Mouse (Mus musculus) lung, embryonic 15.5 days (tissue): Measurements from ENCODE around the gene Apool. TPM values are rescaled to one million over a fixed set of nuclear protein-coding genes. Genes with fewer than 3 reads are reported as not detected.
"Not testable (repeated sequence)": the region's sequence is repeated elsewhere in the genome, so short reads cannot be mapped to it uniquely, and the experiment has no call there.

Source experiments
- ATAC-seq: fragments of 200-750 bp; cut with Nextera tagmentation; 2 replicates; pipeline ENCODE4 v1.8.0; 2017; ENCODE audit warnings: moderate number of reproducible peaks, borderline replicate concordance; ENCODE audit not compliant: low FRiP score, low TSS enrichment; ENCODE audit errors: extremely low read depth
- H3K27ac ChIP-seq: fragments of 300-500 bp; sonication (generic); 2 replicates; pipeline ENCODE4 v1.5.1; 2015; ENCODE audit warnings: moderate library complexity, mild to moderate bottlenecking, inconsistent platforms
- H3K27me3 ChIP-seq: fragments of 300-500 bp; sonication (generic); 2 replicates; pipeline ENCODE4 v1.6.1; 2015; ENCODE audit warnings: inconsistent platforms
- H3K36me3 ChIP-seq: fragments of 300-500 bp; sonication (generic); 2 replicates; pipeline ENCODE4 v1.6.1; 2015; ENCODE audit warnings: inconsistent platforms
- H3K4me1 ChIP-seq: fragments of 300-500 bp; sonication (generic); 2 replicates; pipeline ENCODE4 v1.6.1; 2015; ENCODE audit warnings: inconsistent platforms
- H3K4me2 ChIP-seq: fragments of 300-500 bp; sonication (generic); 2 replicates; pipeline ENCODE4 v1.6.1; 2015; ENCODE audit warnings: inconsistent platforms, mild to moderate bottlenecking, moderate library complexity
- H3K4me3 ChIP-seq: fragments of 300-500 bp; sonication (generic); 2 replicates; pipeline ENCODE4 v1.5.1; 2015; ENCODE audit warnings: mild to moderate bottlenecking, inconsistent platforms
- H3K9ac ChIP-seq: fragments of 300-500 bp; sonication (generic); 2 replicates; pipeline ENCODE4 v1.6.1; 2015; ENCODE audit warnings: inconsistent platforms
- H3K9me3 ChIP-seq: fragments of 300-500 bp; sonication (generic); 2 replicates; pipeline ENCODE4 v1.6.1; 2016; ENCODE audit warnings: inconsistent platforms
- WGBS: fragments of 180-500 bp; shearing (Covaris S2); methylation state at CpG from one replicate; pipeline ENCODE4 v1.1.7; 2015; 5-methylcytosine and 5-hydroxymethylcytosine counted together
- polyA plus RNA-seq: library from polyadenylated mRNA; unstranded; fragments of >200 nt; fragmentation: Nextera tagmentation; extraction: Ambion mirVana; gene quantifications from 2 replicates; pipeline ENCODE4 v1.2.1, GENCODE M21; 2015

Apool gene
- polyA plus RNA-seq, result 54.2 and 55.8 TPM in 2 replicates

GRCm38 (mm10) chrX:112310804-112311530 lies at the start of gene Apool:
Apool (plus strand) TSS chrX:112311334.
- Histone ChIP-seq H3K4me2 (peak within 1 kb of the TSS; percentile 49), H3K4me3 (peak within 1 kb of the TSS; percentile 58), H3K27ac (0 out of 2 replicates have a peak within 1 kb of the TSS, but pooled peaks have one; percentile 50), H3K36me3 (no peaks in the 10 kb centered on the region), H3K9me3 (no peaks in the 10 kb centered on the region), H3K4me1 (no peaks in the 10 kb centered on the region), H3K9ac (peak within 1 kb of the TSS; percentile 54), H3K27me3 (no peaks in the 10 kb centered on the region)
- 20% methylated on average over 18 of the region's 18 CpGs for WGBS
- peak; percentile 97 for ATAC-seq

- Histone ChIP-seq H3K27me3 (no peaks in the 10 kb centered on the region), H3K9me3 (no peaks in the 10 kb centered on the region), H3K4me1 (no peaks in the 10 kb centered on the region), H3K27ac (no peak overlapping the region), H3K9ac (no peak overlapping the region), H3K4me3 (no peak overlapping the region), H3K4me2 (no peak overlapping the region), H3K36me3 (no peaks in the 10 kb centered on the region)
- 70% methylated on average over 1 of the region's 1 CpGs for WGBS
- ATAC-seq, result no peak
Observed at GRCm38 (mm10) chrX:112273550-112273949, 37.6 kb upstream of the Apool start.

GRCm38 (mm10) chrX:112311531-112311887 lies 375 bp downstream of the Apool start:
- Histone ChIP-seq H3K9me3 (no peaks in the 10 kb centered on the region), H3K4me1 (no peaks in the 10 kb centered on the region), H3K36me3 (no peaks in the 10 kb centered on the region), H3K4me2 (peak overlapping the region; percentile 49), H3K27me3 (no peaks in the 10 kb centered on the region), H3K4me3 (peak overlapping the region; percentile 58), H3K27ac (0 out of 2 replicates have a peak overlapping the region, but pooled peaks have one; percentile 50), H3K9ac (peak overlapping the region; percentile 54)
- WGBS, result 9% methylated on average over 12 of the region's 12 CpGs
- ATAC-seq, result peak; percentile 69

- Histone ChIP-seq H3K27ac (no peak overlapping the region), H3K4me2 (peak overlapping the region; percentile 49), H3K27me3 (no peaks in the 10 kb centered on the region), H3K9ac (0 out of 2 replicates have a peak overlapping the region, but pooled peaks have one; percentile 54), H3K36me3 (no peaks in the 10 kb centered on the region), H3K4me3 (peak overlapping the region; percentile 58), H3K4me1 (no peaks in the 10 kb centered on the region), H3K9me3 (no peaks in the 10 kb centered on the region)
- no peak for ATAC-seq
- 48% methylated on average over 1 of the region's 1 CpGs for WGBS
Observed at GRCm38 (mm10) chrX:112312094-112312493, 960 bp downstream of the Apool start.

- no peaks in the 10 kb centered on the region for H3K4me1 ChIP-seq
- ATAC-seq, result no peak
- H3K27ac ChIP-seq, result no peak overlapping the region
- no peaks in the 10 kb centered on the region for H3K36me3 ChIP-seq
- no peaks in the 10 kb centered on the region for H3K27me3 ChIP-seq
- H3K4me3 ChIP-seq, result no peak overlapping the region
- no peak overlapping the region for H3K4me2 ChIP-seq
- H3K9me3 ChIP-seq, result no peaks in the 10 kb centered on the region
- H3K9ac ChIP-seq, result no peak overlapping the region
Observed at GRCm38 (mm10) chrX:112320273-112320672, 9.1 kb downstream of the Apool start.

- 53% methylated on average over 3 of the region's 3 CpGs for WGBS
Observed at GRCm38 (mm10) chrX:112339486-112339885, 28.4 kb downstream of the Apool start.

GRCm38 (mm10) chrX:112347467-112348394 lies 36.6 kb downstream of the Apool start:
- WGBS, result 71% methylated on average over 4 of the region's 4 CpGs
- H3K4me3 ChIP-seq, result no peak overlapping the region
- no peak for ATAC-seq
- no peak overlapping the region for H3K27ac ChIP-seq
- H3K9me3 ChIP-seq, result no peaks in the 10 kb centered on the region
- H3K36me3 ChIP-seq, result no peaks in the 10 kb centered on the region
- no peak overlapping the region for H3K4me2 ChIP-seq
- no peak overlapping the region for H3K9ac ChIP-seq
- H3K4me1 ChIP-seq, result no peaks in the 10 kb centered on the region
- no peaks in the 10 kb centered on the region for H3K27me3 ChIP-seq

More at GRCm38 (mm10) chrX:112339486-112339885, 28.4 kb downstream of the Apool start:
- no peaks in the 10 kb centered on the region for H3K36me3 ChIP-seq
- H3K4me3 ChIP-seq, result no peak overlapping the region
- H3K27me3 ChIP-seq, result no peaks in the 10 kb centered on the region
- H3K9me3 ChIP-seq, result no peaks in the 10 kb centered on the region
- ATAC-seq, result no peak
- no peak overlapping the region for H3K27ac ChIP-seq
- no peak overlapping the region for H3K9ac ChIP-seq
- H3K4me1 ChIP-seq, result no peaks in the 10 kb centered on the region
- H3K4me2 ChIP-seq, result no peak overlapping the region

- Histone ChIP-seq H3K27me3 (no peaks in the 10 kb centered on the region), H3K4me1 (no peaks in the 10 kb centered on the region), H3K4me3 (no peak overlapping the region), H3K4me2 (no peak overlapping the region), H3K9ac (no peak overlapping the region), H3K27ac (no peak overlapping the region), H3K36me3 (no peaks in the 10 kb centered on the region), H3K9me3 (no peaks in the 10 kb centered on the region)
- 43% methylated on average over 3 of the region's 3 CpGs for WGBS
- no peak for ATAC-seq
Observed at GRCm38 (mm10) chrX:112348395-112348791, 37.3 kb downstream of the Apool start.

GRCm38 (mm10) chrX:112368426-112368825 lies 57.3 kb downstream of the Apool start:
- Histone ChIP-seq H3K4me1 (no peaks in the 10 kb centered on the region), H3K9ac (no peak overlapping the region), H3K27me3 (no peaks in the 10 kb centered on the region), H3K27ac (no peak overlapping the region), H3K4me3 (no peak overlapping the region), H3K4me2 (no peak overlapping the region), H3K9me3 (peaks cover 6% of the 10 kb centered on the region; the same call in 1 of the 2 replicates), H3K36me3 (no peaks in the 10 kb centered on the region)
- ATAC-seq, result no peak
- 38% methylated on average over 4 of the region's 4 CpGs for WGBS

- H3K9me3 ChIP-seq, H3K27ac ChIP-seq, H3K4me2 ChIP-seq, H3K4me1 ChIP-seq, H3K36me3 ChIP-seq, H3K27me3 ChIP-seq, H3K9ac ChIP-seq, H3K4me3 ChIP-seq: not testable (repeated sequence)
- 76% methylated on average over 5 of the region's 5 CpGs for WGBS
- peak; percentile 99 for ATAC-seq
Observed at GRCm38 (mm10) chrX:112370577-112371410, 59.7 kb downstream of the Apool start.

GRCm38 (mm10) chrX:112406679-112407078 lies 95.5 kb downstream of the Apool start, which contains the start of gene Satl1:
Satl1 (minus strand) TSS chrX:112406779.
- H3K27me3 ChIP-seq, result no peaks in the 10 kb centered on the region
- no peaks in the 10 kb centered on the region for H3K9me3 ChIP-seq
- ATAC-seq, result no peak
- H3K4me1 ChIP-seq, result no peaks in the 10 kb centered on the region
- 84% methylated on average over 3 of the region's 3 CpGs for WGBS
- no peak within 1 kb of the TSS for H3K4me2 ChIP-seq
- H3K4me3 ChIP-seq, result no peak within 1 kb of the TSS
- H3K27ac ChIP-seq, result no peak within 1 kb of the TSS
- no peaks in the 10 kb centered on the region for H3K36me3 ChIP-seq
- no peak within 1 kb of the TSS for H3K9ac ChIP-seq
